Mouse (Mus musculus): ENCODE results near the gene Mrps18c. TPM values are rescaled to one million over a fixed set of nuclear protein-coding genes. Genes with fewer than 3 reads are reported as not detected.
A peak's percentile ranks its signal among the peaks of the same experiment; 100 is the strongest.

Mrps18c gene
- polyA plus RNA-seq, 1 experiment from 2014 or later: 137 TPM

DNA sequence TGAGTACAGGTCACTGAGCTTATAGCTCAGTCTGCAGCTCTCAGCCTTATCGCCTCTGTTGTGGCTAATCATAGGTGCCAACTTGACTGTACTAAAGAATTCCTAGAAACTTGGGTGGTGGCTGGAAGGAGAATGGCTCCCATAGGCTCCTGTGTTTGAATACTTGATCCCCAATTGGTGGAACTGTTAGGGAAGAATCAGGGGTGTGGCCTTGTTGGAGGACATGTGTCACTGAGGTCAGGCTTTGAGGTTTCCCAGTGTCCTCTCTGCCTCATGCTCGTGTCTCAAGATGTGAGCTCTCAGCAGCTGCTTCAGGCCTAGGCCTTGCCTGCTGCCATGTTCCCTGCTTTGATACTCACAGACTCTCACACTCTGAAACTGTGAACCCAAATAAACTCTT is 35.4 kb downstream of the Mrps18c start:
- no peak overlapping the region for H3K27ac ChIP-seq (ENCODE audit: low read depth, low read length)
- no peak for ATAC-seq (replicated peaks; ENCODE audit: insufficient number of reproducible peaks, low FRiP score, low TSS enrichment)
- H3K27me3 ChIP-seq (ENCODE audit: control insufficient read depth, insufficient read depth, low read length): no peaks in the 10 kb centered on the region
- H3K9me3 ChIP-seq (replicated peaks; ENCODE audit: control insufficient read depth, low read length): no peaks in the 10 kb centered on the region
- H3K4me2 ChIP-seq: no peak overlapping the region
- no peak overlapping the region for H3K4me3 ChIP-seq (ENCODE audit: low read depth, low read length)
- 80% methylated on average over 2 of the region's 2 CpGs for WGBS (ENCODE audit: insufficient replicate concordance)
- no peaks in the 10 kb centered on the region for H3K36me3 ChIP-seq (ENCODE audit: control insufficient read depth, insufficient read depth, low read length)
- peaks cover 3% of the 10 kb centered on the region; the same call in 1 of the 2 replicates for H3K4me1 ChIP-seq (ENCODE audit: control insufficient read depth, insufficient read depth, low read length)
- H3K9ac ChIP-seq (ENCODE audit: low read depth, low read length): no peak overlapping the region

- ATAC-seq (replicated peaks; ENCODE audit: insufficient number of reproducible peaks, low FRiP score, low TSS enrichment): no peak
- no peaks in the 10 kb centered on the region for H3K27me3 ChIP-seq (ENCODE audit: control insufficient read depth, insufficient read depth, low read length)
- H3K27ac ChIP-seq (ENCODE audit: low read depth, low read length): peak overlapping the region; percentile 47; the same call in 1 of the 2 replicates
- no peak overlapping the region for H3K4me2 ChIP-seq
- no peak overlapping the region for H3K4me3 ChIP-seq (ENCODE audit: low read depth, low read length)
- H3K9me3 ChIP-seq (replicated peaks; ENCODE audit: control insufficient read depth, low read length): no peaks in the 10 kb centered on the region
- WGBS (ENCODE audit: insufficient replicate concordance): 37% methylated on average over 9 of the region's 9 CpGs
- H3K36me3 ChIP-seq (ENCODE audit: control insufficient read depth, insufficient read depth, low read length): no peaks in the 10 kb centered on the region
- H3K9ac ChIP-seq (ENCODE audit: low read depth, low read length): no peak overlapping the region
- H3K4me1 ChIP-seq (ENCODE audit: control insufficient read depth, insufficient read depth, low read length): peaks cover 3% of the 10 kb centered on the region; the same call in 1 of the 2 replicates
Measured at GRCm38 (mm10) chr5:100835862-100836538, 37.6 kb downstream of the Mrps18c start.

GRCm38 (mm10) chr5:100837907-100838306 is 39.5 kb downstream of the Mrps18c start:
- peaks cover 4% of the 10 kb centered on the region; the same call in 1 of the 2 replicates for H3K9me3 ChIP-seq (replicated peaks; ENCODE audit: control insufficient read depth, low read length)
- no peaks in the 10 kb centered on the region for H3K36me3 ChIP-seq (ENCODE audit: control insufficient read depth, insufficient read depth, low read length)
- peak; percentile 78 for ATAC-seq (replicated peaks; ENCODE audit: insufficient number of reproducible peaks, low FRiP score, low TSS enrichment)
- H3K4me1 ChIP-seq (ENCODE audit: control insufficient read depth, insufficient read depth, low read length): peaks cover 3% of the 10 kb centered on the region; the same call in 1 of the 2 replicates
- no peak overlapping the region for H3K4me2 ChIP-seq
- 0 out of 2 replicates have a peak overlapping the region, but pooled peaks have one; percentile 15 for H3K27ac ChIP-seq (ENCODE audit: low read depth, low read length)
- no peak overlapping the region for H3K9ac ChIP-seq (ENCODE audit: low read depth, low read length)
- H3K27me3 ChIP-seq (ENCODE audit: control insufficient read depth, insufficient read depth, low read length): no peaks in the 10 kb centered on the region
- 20% methylated on average over 7 of the region's 7 CpGs for WGBS (ENCODE audit: insufficient replicate concordance)
- H3K4me3 ChIP-seq (ENCODE audit: low read depth, low read length): no peak overlapping the region

DNA sequence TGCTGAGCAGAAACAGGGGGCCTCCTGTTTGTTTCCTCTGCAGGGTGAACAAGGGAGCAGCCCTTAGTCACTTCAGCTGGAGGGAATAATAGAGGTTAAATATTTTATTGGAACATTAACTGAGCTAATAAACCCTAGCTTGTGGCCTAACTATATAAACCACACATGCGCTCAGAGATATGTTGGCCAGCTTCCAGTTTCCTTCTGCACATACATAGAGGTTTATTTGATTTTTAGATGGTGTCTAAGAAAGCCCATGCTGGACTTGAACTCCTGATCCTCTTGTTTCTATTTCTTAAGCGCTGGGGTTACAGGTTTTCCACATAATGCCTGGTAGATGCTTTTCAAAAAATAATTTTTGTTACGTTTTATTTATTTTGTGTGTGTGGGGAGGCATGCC is 46.1 kb downstream of the Mrps18c start:
- Histone ChIP-seq H3K27me3 (ENCODE audit: control insufficient read depth, insufficient read depth, low read length) (peaks cover 7% of the 10 kb centered on the region; the same call in 1 of the 2 replicates), H3K4me3 (ENCODE audit: low read depth, low read length) (peak overlapping the region; percentile 60), H3K36me3 (ENCODE audit: control insufficient read depth, insufficient read depth, low read length) (no peaks in the 10 kb centered on the region), H3K9me3 (replicated peaks; ENCODE audit: control insufficient read depth, low read length) (peaks cover 4% of the 10 kb centered on the region; the same call in 1 of the 2 replicates), H3K27ac (ENCODE audit: low read depth, low read length) (no peak overlapping the region), H3K9ac (ENCODE audit: low read depth, low read length) (no peak overlapping the region), H3K4me1 (ENCODE audit: control insufficient read depth, insufficient read depth, low read length) (peaks cover 4% of the 10 kb centered on the region; the same call in 1 of the 2 replicates), H3K4me2 (peak overlapping the region; percentile 79)
- no peak for ATAC-seq (replicated peaks; ENCODE audit: insufficient number of reproducible peaks, low FRiP score, low TSS enrichment)
- 41% methylated on average over 3 of the region's 3 CpGs for WGBS (ENCODE audit: insufficient replicate concordance)

DNA sequence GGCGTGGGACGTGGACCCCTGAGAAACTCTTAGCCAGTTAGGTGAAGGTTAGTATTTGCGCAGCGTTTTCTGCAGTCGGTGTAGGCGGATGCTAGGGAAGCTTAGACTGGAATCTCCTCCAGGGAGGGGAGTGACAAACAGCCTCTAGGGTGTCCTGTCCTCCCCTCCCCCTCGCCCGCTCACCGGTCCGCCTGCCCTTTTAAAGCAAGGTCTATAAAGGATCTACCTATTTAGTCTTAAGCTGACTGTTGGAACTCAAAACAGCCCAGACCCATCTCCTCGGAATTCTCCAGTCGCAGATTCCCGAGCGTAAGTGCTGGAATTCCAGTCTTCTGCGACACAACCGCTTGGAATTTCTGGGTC is 47.0 kb downstream of the Mrps18c start, which contains the start of gene Gpat3:
TSS of gene Gpat3 (plus strand) at position 229 of the 363 bp plus-strand sequence.
- WGBS (ENCODE audit: insufficient replicate concordance): 1% methylated on average over 16 of the region's 16 CpGs
- peaks cover 7% of the 10 kb centered on the region; the same call in 1 of the 2 replicates for H3K27me3 ChIP-seq (ENCODE audit: control insufficient read depth, insufficient read depth, low read length)
- ATAC-seq (replicated peaks; ENCODE audit: insufficient number of reproducible peaks, low FRiP score, low TSS enrichment): peak; percentile 32; the same call in 1 of the 2 replicates

GRCm38 (mm10) chr5:100845848-100846598 is 47.6 kb downstream of the Mrps18c start:
- ATAC-seq (replicated peaks; ENCODE audit: insufficient number of reproducible peaks, low FRiP score, low TSS enrichment): peak; percentile 84
- peak overlapping the region; percentile 79 for H3K4me2 ChIP-seq
- WGBS (ENCODE audit: insufficient replicate concordance): under 1% methylated on average over 52 of the region's 52 CpGs
- H3K9ac ChIP-seq (ENCODE audit: low read depth, low read length): peak overlapping the region; percentile 69
- peak overlapping the region; percentile 93 for H3K27ac ChIP-seq (ENCODE audit: low read depth, low read length)
- H3K4me3 ChIP-seq (ENCODE audit: low read depth, low read length): peak overlapping the region; percentile 60
- peaks cover 4% of the 10 kb centered on the region; the same call in 1 of the 2 replicates for H3K9me3 ChIP-seq (replicated peaks; ENCODE audit: control insufficient read depth, low read length)
- H3K27me3 ChIP-seq (ENCODE audit: control insufficient read depth, insufficient read depth, low read length): peaks cover 7% of the 10 kb centered on the region; the same call in 1 of the 2 replicates
- peaks cover 4% of the 10 kb centered on the region; the same call in 1 of the 2 replicates for H3K4me1 ChIP-seq (ENCODE audit: control insufficient read depth, insufficient read depth, low read length)
- H3K36me3 ChIP-seq (ENCODE audit: control insufficient read depth, insufficient read depth, low read length): no peaks in the 10 kb centered on the region

More for the DNA sequence above, 47.0 kb downstream of the Mrps18c start, which contains the start of gene Gpat3:
- Histone ChIP-seq H3K36me3 (ENCODE audit: control insufficient read depth, insufficient read depth, low read length) (no peaks in the 10 kb centered on the region), H3K4me3 (ENCODE audit: low read depth, low read length) (peak within 1 kb of the TSS; percentile 60), H3K4me1 (ENCODE audit: control insufficient read depth, insufficient read depth, low read length) (peaks cover 4% of the 10 kb centered on the region; the same call in 1 of the 2 replicates), H3K27ac (ENCODE audit: low read depth, low read length) (peak within 1 kb of the TSS; percentile 93), H3K9me3 (replicated peaks; ENCODE audit: control insufficient read depth, low read length) (peaks cover 4% of the 10 kb centered on the region; the same call in 1 of the 2 replicates), H3K9ac (ENCODE audit: low read depth, low read length) (peak within 1 kb of the TSS; percentile 69), H3K4me2 (peak within 1 kb of the TSS; percentile 79)

DNA sequence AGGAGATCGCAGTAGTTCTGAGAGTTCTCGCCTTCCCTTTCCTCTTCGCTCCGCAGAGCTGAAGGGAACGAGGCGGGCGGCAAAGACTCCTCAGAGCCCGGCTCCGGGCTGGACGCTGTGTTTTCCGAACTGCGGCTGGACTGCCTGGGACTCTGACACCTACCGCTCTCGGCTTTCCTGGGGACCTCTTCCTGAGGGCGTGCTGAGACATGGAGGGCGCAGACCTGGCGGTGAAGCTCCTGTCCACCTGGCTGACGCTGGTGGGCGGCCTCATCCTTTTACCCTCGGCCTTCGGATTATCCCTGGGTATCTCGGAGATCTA is 48.1 kb downstream of the Mrps18c start:
- 1% methylated on average over 22 of the region's 22 CpGs for WGBS (ENCODE audit: insufficient replicate concordance)
- peak overlapping the region; percentile 60 for H3K4me3 ChIP-seq (ENCODE audit: low read depth, low read length)
- peaks cover 7% of the 10 kb centered on the region; the same call in 1 of the 2 replicates for H3K27me3 ChIP-seq (ENCODE audit: control insufficient read depth, insufficient read depth, low read length)
- peak overlapping the region; percentile 79 for H3K4me2 ChIP-seq
- peaks cover 4% of the 10 kb centered on the region; the same call in 1 of the 2 replicates for H3K9me3 ChIP-seq (replicated peaks; ENCODE audit: control insufficient read depth, low read length)
- H3K4me1 ChIP-seq (ENCODE audit: control insufficient read depth, insufficient read depth, low read length): peaks cover 4% of the 10 kb centered on the region; the same call in 1 of the 2 replicates
- no peaks in the 10 kb centered on the region for H3K36me3 ChIP-seq (ENCODE audit: control insufficient read depth, insufficient read depth, low read length)
- H3K9ac ChIP-seq (ENCODE audit: low read depth, low read length): peak overlapping the region; percentile 69
- peak overlapping the region; percentile 93 for H3K27ac ChIP-seq (ENCODE audit: low read depth, low read length)
- ATAC-seq (replicated peaks; ENCODE audit: insufficient number of reproducible peaks, low FRiP score, low TSS enrichment): 0 out of 2 replicates have a peak, but pooled peaks have one; percentile 3

- Histone ChIP-seq H3K4me2 (peak overlapping the region; percentile 79), H3K4me1 (ENCODE audit: control insufficient read depth, insufficient read depth, low read length) (peaks cover 4% of the 10 kb centered on the region; the same call in 1 of the 2 replicates), H3K36me3 (ENCODE audit: control insufficient read depth, insufficient read depth, low read length) (no peaks in the 10 kb centered on the region), H3K4me3 (ENCODE audit: low read depth, low read length) (peak overlapping the region; percentile 60), H3K9me3 (replicated peaks; ENCODE audit: control insufficient read depth, low read length) (no peaks in the 10 kb centered on the region; the same call in 1 of the 2 replicates), H3K27me3 (ENCODE audit: control insufficient read depth, insufficient read depth, low read length) (peaks cover 7% of the 10 kb centered on the region; the same call in 1 of the 2 replicates), H3K9ac (ENCODE audit: low read depth, low read length) (peak overlapping the region; percentile 69; the same call in 1 of the 2 replicates), H3K27ac (ENCODE audit: low read depth, low read length) (no peak overlapping the region)
- ATAC-seq (replicated peaks; ENCODE audit: insufficient number of reproducible peaks, low FRiP score, low TSS enrichment): no peak
- WGBS (ENCODE audit: insufficient replicate concordance): 2% methylated on average over 2 of the region's 2 CpGs
Measured at GRCm38 (mm10) chr5:100847143-100847542, 48.7 kb downstream of the Mrps18c start.

Measured in heart, embryonic 11.5 days (tissue).